Mouse (Mus musculus) kidney, embryonic 14.5 days (tissue): ENCODE measurements around the gene Suds3. TPM values are rescaled to one million over a fixed set of nuclear protein-coding genes. Genes with fewer than 3 reads are reported as not detected.

Source experiments
- ATAC-seq: fragments of 200-750 bp; cut with Nextera tagmentation; 2 replicates; pipeline ENCODE4 v1.8.0; 2017; ENCODE audit warnings: moderate number of reproducible peaks, mild to moderate bottlenecking, moderate TSS enrichment, moderate library complexity; ENCODE audit not compliant: low FRiP score, low TSS enrichment
- H3K27ac ChIP-seq: fragments of 300-500 bp; sonication (generic); 2 replicates; pipeline ENCODE4 v1.5.1; 2014; ENCODE audit warnings: low read depth, mild to moderate bottlenecking, low read length, moderate library complexity, mixed read lengths
- H3K27me3 ChIP-seq: fragments of 300-500 bp; sonication (generic); 2 replicates; pipeline ENCODE4 v1.6.1; 2014; ENCODE audit warnings: mild to moderate bottlenecking, low read length; ENCODE audit not compliant: control insufficient read depth, insufficient read depth
- H3K36me3 ChIP-seq: fragments of 300-500 bp; sonication (generic); 2 replicates; pipeline ENCODE4 v1.6.1; 2014; ENCODE audit warnings: low read length, mixed read lengths; ENCODE audit not compliant: control insufficient read depth, insufficient read depth
- H3K4me1 ChIP-seq: fragments of 300-500 bp; sonication (generic); 2 replicates; pipeline ENCODE4 v1.6.1; 2014; ENCODE audit warnings: low read length, mixed read lengths; ENCODE audit not compliant: control insufficient read depth, insufficient read depth
- H3K4me2 ChIP-seq: fragments of 300-500 bp; sonication (generic); replicated peaks from 2 replicates; pipeline ENCODE4 v1.6.1; 2014; ENCODE audit warnings: low read depth, mild to moderate bottlenecking, low read length
- H3K4me3 ChIP-seq: fragments of 300-500 bp; sonication (generic); 2 replicates; pipeline ENCODE4 v1.5.1; 2014; ENCODE audit warnings: mild to moderate bottlenecking, low read length
- H3K9ac ChIP-seq: fragments of 300-500 bp; sonication (generic); 2 replicates; pipeline ENCODE4 v1.6.1; 2014; ENCODE audit warnings: low read depth, mild to moderate bottlenecking, low read length, moderate library complexity
- H3K9me3 ChIP-seq: fragments of 300-500 bp; sonication (generic); 2 replicates; pipeline ENCODE4 v1.6.1; 2016; ENCODE audit warnings: low read length; ENCODE audit not compliant: control insufficient read depth
- WGBS: fragments of 180-500 bp; shearing (Covaris S2); extraction: QIAGEN DNeasy Blood & Tissue Kit; methylation state at CpG from one replicate; pipeline ENCODE4 v1.1.7; 2014; 5-methylcytosine and 5-hydroxymethylcytosine counted together
- polyA plus RNA-seq: library from polyadenylated mRNA; unstranded; fragments of >200 nt; fragmentation: Nextera tagmentation; extraction: Ambion mirVana; gene quantifications from 2 replicates; pipeline ENCODE4 v1.2.1, GENCODE M21; 2014

The Suds3 gene
- polyA plus RNA-seq, 1 experiment from 2014 or later, result 49.2 TPM

- WGBS, result 87% methylated on average over 17 of the region's 17 CpGs
- no peak overlapping the region for H3K4me2 ChIP-seq
- no peak overlapping the region for H3K9ac ChIP-seq
- no peaks in the 10 kb centered on the region for H3K36me3 ChIP-seq
- H3K9me3 ChIP-seq, result no peaks in the 10 kb centered on the region
- no peak for ATAC-seq
- H3K27ac ChIP-seq, result no peak overlapping the region; the same call in 1 of the 2 replicates
- H3K4me1 ChIP-seq, result peaks cover 13% of the 10 kb centered on the region
- H3K27me3 ChIP-seq, result no peaks in the 10 kb centered on the region
- H3K4me3 ChIP-seq, result no peak overlapping the region
Observed at GRCm38 (mm10) chr5:117133446-117134065, 17.6 kb upstream of the Suds3 start.

GRCm38 (mm10) chr5:117130726-117131125 is 14.8 kb upstream of the Suds3 start:
- Histone ChIP-seq H3K27me3 (no peaks in the 10 kb centered on the region), H3K4me3 (no peak overlapping the region), H3K4me2 (no peak overlapping the region), H3K36me3 (no peaks in the 10 kb centered on the region), H3K27ac (no peak overlapping the region), H3K9ac (no peak overlapping the region), H3K9me3 (no peaks in the 10 kb centered on the region), H3K4me1 (peaks cover 9% of the 10 kb centered on the region)
- WGBS, result 94% methylated on average over 15 of the region's 15 CpGs
- ATAC-seq, result no peak

- H3K27me3 ChIP-seq, result no peaks in the 10 kb centered on the region
- WGBS, result 76% methylated on average over 4 of the region's 4 CpGs
- no peak for ATAC-seq
Observed at GRCm38 (mm10) chr5:117127051-117127450, 11.1 kb upstream of the Suds3 start.

DNA sequence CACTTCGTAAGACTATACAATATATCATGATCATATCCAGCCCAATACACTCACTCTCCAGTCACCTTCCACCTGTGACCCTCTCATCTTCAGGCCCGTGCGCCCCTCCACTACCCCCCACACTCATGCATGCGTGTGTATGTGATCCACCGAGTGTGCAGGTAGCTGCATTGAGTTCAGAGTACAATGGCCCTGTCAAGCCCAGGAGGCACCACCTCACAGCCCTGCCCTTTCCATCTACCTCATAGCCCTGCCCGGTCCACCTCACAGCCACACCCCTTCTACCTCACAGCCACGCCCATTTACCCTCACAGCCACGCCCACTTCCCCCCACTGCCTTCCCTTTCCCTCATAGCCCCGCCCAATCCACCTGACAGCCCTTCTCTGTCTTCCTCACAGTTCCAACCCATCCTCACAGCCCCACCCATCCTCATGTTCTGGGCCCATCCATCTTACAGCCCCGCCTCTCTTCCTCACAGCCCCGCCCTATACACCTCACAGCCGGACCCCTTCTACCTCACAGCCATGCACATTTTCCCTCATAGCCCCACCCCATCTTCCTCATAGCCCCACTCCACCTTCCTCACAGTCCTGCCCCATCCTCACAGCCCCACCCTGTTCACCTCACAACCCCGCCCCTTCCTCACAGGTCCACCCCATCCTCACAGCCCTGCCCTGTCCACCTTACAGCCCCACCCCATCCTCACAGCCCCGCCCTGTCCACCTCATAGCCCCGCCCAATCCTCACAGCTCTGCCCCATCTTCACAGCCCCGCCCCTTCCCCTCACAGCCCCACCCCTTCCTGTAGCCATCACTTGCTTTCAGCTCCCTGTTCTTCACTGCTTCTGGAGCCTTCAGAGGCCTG is 9.8 kb upstream of the Suds3 start:
- Histone ChIP-seq H3K9ac (no peak overlapping the region), H3K4me1 (peaks cover 13% of the 10 kb centered on the region), H3K4me3 (no peak overlapping the region), H3K4me2 (no peak overlapping the region), H3K36me3 (no peaks in the 10 kb centered on the region), H3K9me3 (no peaks in the 10 kb centered on the region), H3K27me3 (no peaks in the 10 kb centered on the region), H3K27ac (no peak overlapping the region)
- peak; percentile 44 for ATAC-seq
- WGBS, result 84% methylated on average over 16 of the region's 16 CpGs

More at GRCm38 (mm10) chr5:117127051-117127450, 11.1 kb upstream of the Suds3 start:
- H3K4me1 ChIP-seq, result peaks cover 2% of the 10 kb centered on the region; the same call in 1 of the 2 replicates
- H3K9ac ChIP-seq, result no peak overlapping the region
- no peak overlapping the region for H3K27ac ChIP-seq
- H3K36me3 ChIP-seq, result no peaks in the 10 kb centered on the region
- H3K4me2 ChIP-seq, result no peak overlapping the region
- no peak overlapping the region for H3K4me3 ChIP-seq
- no peaks in the 10 kb centered on the region for H3K9me3 ChIP-seq

GRCm38 (mm10) chr5:117123840-117124239 is 7.9 kb upstream of the Suds3 start:
- no peak for ATAC-seq
- no peak overlapping the region for H3K4me3 ChIP-seq
- no peak overlapping the region for H3K9ac ChIP-seq
- no peaks in the 10 kb centered on the region for H3K36me3 ChIP-seq
- H3K4me2 ChIP-seq, result no peak overlapping the region
- 90% methylated on average over 4 of the region's 4 CpGs for WGBS
- no peaks in the 10 kb centered on the region for H3K27me3 ChIP-seq
- H3K9me3 ChIP-seq, result no peaks in the 10 kb centered on the region
- peaks cover 16% of the 10 kb centered on the region for H3K4me1 ChIP-seq
- no peak overlapping the region for H3K27ac ChIP-seq

GRCm38 (mm10) chr5:117123102-117123501 is 7.2 kb upstream of the Suds3 start:
- H3K27ac ChIP-seq, result no peak overlapping the region
- no peak overlapping the region for H3K4me2 ChIP-seq
- no peaks in the 10 kb centered on the region for H3K9me3 ChIP-seq
- peaks cover 17% of the 10 kb centered on the region for H3K4me1 ChIP-seq
- no peak overlapping the region for H3K4me3 ChIP-seq
- H3K27me3 ChIP-seq, result no peaks in the 10 kb centered on the region
- no peak overlapping the region for H3K9ac ChIP-seq
- WGBS, result 81% methylated on average over 6 of the region's 6 CpGs
- H3K36me3 ChIP-seq, result no peaks in the 10 kb centered on the region
- no peak for ATAC-seq

DNA sequence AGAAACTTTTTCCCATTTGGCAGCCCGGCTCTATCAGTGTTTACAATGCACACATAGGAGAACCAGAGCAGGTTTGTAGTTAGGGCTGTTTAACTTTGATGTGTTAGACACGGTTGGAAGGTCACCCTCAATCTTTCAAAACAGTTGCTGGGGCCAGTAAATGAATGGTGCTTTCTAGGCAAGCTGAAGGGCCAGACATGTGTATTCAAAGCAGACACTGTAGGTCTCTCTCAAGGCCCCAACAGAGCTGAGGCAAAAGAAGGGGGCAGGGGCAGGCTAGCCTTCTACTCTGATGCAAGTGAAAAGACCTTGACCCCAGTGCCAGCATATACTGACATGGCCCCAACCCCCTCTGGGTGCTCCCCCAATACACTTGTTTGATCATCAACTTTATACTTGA is 5.7 kb upstream of the Suds3 start:
- Histone ChIP-seq H3K4me2 (peak overlapping the region; percentile 94), H3K4me3 (peak overlapping the region; percentile 59; the same call in 1 of the 2 replicates), H3K27ac (no peak overlapping the region), H3K27me3 (no peaks in the 10 kb centered on the region), H3K36me3 (no peaks in the 10 kb centered on the region), H3K9ac (no peak overlapping the region), H3K4me1 (peaks cover 17% of the 10 kb centered on the region), H3K9me3 (no peaks in the 10 kb centered on the region)
- 1% methylated on average over 2 of the region's 2 CpGs for WGBS
- no peak for ATAC-seq

DNA sequence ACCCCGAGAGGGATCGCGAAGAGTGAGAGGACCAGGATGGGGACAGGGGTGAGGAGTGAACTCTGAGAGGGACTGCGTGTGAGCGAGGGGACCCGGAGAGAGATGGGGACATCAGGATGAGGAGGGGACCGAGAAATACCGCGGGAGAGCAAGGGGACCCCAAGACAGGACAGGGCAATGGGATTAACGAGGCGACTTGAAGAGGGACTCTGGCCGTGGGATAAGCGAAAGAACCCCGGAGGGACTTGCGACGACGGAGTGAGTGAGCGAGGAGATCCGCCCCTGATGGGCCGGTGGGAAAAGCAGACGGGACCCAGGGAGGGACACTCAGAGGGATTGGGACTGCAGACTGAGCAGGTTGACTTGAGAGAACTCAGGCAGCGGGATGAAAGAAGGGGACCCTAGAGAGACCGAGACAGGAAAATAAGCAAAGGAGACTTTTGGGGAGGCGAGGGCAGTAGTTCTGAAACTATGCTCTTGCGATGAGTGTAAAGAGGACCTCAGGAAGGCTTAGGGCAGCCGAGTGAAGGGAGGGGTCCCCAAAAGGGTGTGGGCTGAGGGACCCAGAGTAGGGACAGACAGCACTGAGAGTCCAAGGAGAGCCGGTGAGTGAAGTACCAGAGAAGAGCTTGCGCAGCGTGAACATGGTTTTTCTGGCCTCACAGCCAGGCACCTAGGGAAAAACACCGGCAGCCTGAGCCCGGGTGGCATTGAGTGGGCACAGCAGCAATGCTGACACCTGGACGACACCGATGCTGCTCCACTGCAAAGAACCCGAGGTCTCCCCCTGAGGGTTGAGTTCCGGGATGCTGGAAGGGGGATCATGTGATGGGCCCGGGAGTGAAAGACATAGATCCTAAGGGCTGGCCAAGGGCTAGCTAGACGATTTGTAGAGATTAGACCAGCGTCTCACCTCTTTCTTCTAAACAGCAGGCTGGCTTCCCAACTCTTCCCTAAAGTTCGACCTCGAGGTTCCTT is 4.9 kb upstream of the Suds3 start:
- Histone ChIP-seq H3K36me3 (no peaks in the 10 kb centered on the region), H3K27ac (no peak overlapping the region), H3K27me3 (no peaks in the 10 kb centered on the region), H3K9ac (peak overlapping the region; percentile 59), H3K4me3 (peak overlapping the region; percentile 59), H3K4me2 (peak overlapping the region; percentile 94), H3K9me3 (no peaks in the 10 kb centered on the region), H3K4me1 (peaks cover 17% of the 10 kb centered on the region)
- ATAC-seq, result peak; percentile 41
- under 1% methylated on average over 40 of the region's 40 CpGs for WGBS
